Mouse (Mus musculus): ENCODE measurements around the gene Tuba1b. TPM values are rescaled to one million over a fixed set of nuclear protein-coding genes. Genes with fewer than 3 reads are reported as not detected.

The Tuba1b gene
- polyA plus RNA-seq, 1 experiment: 148 TPM

DNA sequence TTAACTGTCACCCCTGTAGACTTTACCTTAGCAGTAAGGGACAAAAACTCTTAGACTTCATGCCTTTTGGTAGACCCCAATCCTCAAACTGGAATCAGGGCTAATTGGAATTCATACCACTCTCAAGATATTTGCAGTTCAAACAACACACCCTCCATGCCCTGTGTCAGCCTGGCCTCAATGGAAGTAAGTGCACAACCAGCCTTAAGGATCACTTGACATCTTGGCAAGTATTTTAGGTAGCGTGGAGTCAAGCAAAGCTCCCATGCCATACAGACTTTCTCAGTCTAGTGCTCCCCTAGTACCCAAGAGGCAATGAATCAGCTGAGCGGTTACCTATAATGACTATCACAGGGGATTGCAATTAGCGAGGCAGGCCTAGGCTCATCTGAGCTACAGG is 3.4 kb downstream of the Tuba1b start:
- Histone ChIP-seq H3K36me3 (ENCODE audit: control insufficient read depth, insufficient read depth, low read length) (no peaks in the 10 kb centered on the region; the same call in 1 of the 2 replicates), H3K4me3 (ENCODE audit: control insufficient read depth, low read depth, low read length) (no peak overlapping the region), H3K27me3 (ENCODE audit: control insufficient read depth, insufficient read depth, low read length) (no peaks in the 10 kb centered on the region), H3K27ac (ENCODE audit: control insufficient read depth, insufficient read depth, low read depth, low read length) (no peak overlapping the region), H3K4me1 (ENCODE audit: control insufficient read depth, insufficient read depth, low read length) (peaks cover 7% of the 10 kb centered on the region)
- no peak for TF ChIP-seq CTCF (IDR thresholded peaks at IDR 0.05; ENCODE audit: control insufficient read depth, insufficient read depth, insufficient replicate concordance, low read depth, low read length)
- TF ChIP-seq POLR2A (IDR thresholded peaks at IDR 0.05; ENCODE audit: control insufficient read depth, low read depth, low read length): no peak

GRCm38 (mm10) chr15:98930017-98930734 is 4.2 kb downstream of the Tuba1b start:
- no peak overlapping the region for H3K4me3 ChIP-seq (ENCODE audit: control insufficient read depth, low read depth, low read length)
- peaks cover 3% of the 10 kb centered on the region for H3K4me1 ChIP-seq (ENCODE audit: control insufficient read depth, insufficient read depth, low read length)
- no peak overlapping the region for H3K27ac ChIP-seq (ENCODE audit: control insufficient read depth, insufficient read depth, low read depth, low read length)
- no peaks in the 10 kb centered on the region; the same call in 1 of the 2 replicates for H3K36me3 ChIP-seq (ENCODE audit: control insufficient read depth, insufficient read depth, low read length)
- H3K27me3 ChIP-seq (ENCODE audit: control insufficient read depth, insufficient read depth, low read length): no peaks in the 10 kb centered on the region
- TF ChIP-seq CTCF (IDR thresholded peaks at IDR 0.05; ENCODE audit: control insufficient read depth, insufficient read depth, insufficient replicate concordance, low read depth, low read length) (no peak), POLR2A (IDR thresholded peaks at IDR 0.05; ENCODE audit: control insufficient read depth, low read depth, low read length) (no peak)

- Histone ChIP-seq H3K27me3 (ENCODE audit: control insufficient read depth, insufficient read depth, low read length) (no peaks in the 10 kb centered on the region), H3K4me3 (ENCODE audit: control insufficient read depth, low read depth, low read length) (no peak overlapping the region), H3K36me3 (ENCODE audit: control insufficient read depth, insufficient read depth, low read length) (no peaks in the 10 kb centered on the region; the same call in 1 of the 2 replicates), H3K27ac (ENCODE audit: control insufficient read depth, insufficient read depth, low read depth, low read length) (no peak overlapping the region), H3K4me1 (ENCODE audit: control insufficient read depth, insufficient read depth, low read length) (peaks cover 3% of the 10 kb centered on the region)
- TF ChIP-seq POLR2A (IDR thresholded peaks at IDR 0.05; ENCODE audit: control insufficient read depth, low read depth, low read length): no peak
- peak; percentile 39; the same call in 1 of the 2 replicates for TF ChIP-seq CTCF (IDR thresholded peaks at IDR 0.05; ENCODE audit: control insufficient read depth, insufficient read depth, insufficient replicate concordance, low read depth, low read length)
Observed at GRCm38 (mm10) chr15:98928598-98929240, 5.6 kb downstream of the Tuba1b start.

DNA sequence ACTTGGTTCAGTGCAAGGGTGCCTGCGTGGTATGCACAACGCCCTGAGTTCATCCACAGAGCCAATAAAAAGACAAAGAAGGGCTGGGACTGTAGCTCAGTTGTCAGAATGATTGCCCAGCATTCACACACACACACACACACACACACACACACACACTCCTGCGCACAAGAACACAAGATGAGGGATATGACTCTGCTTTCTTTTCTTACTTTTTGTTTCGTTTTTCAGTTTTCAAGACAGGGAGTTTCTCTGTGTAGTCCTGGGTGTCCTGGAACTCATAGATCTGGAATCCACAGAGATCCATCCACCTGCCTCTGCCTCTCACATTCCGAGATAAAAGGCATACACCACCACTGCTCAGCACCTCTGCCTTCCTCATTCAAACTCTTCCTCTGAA is 6.8 kb downstream of the Tuba1b start:
- Histone ChIP-seq H3K27ac (ENCODE audit: control insufficient read depth, insufficient read depth, low read depth, low read length) (no peak overlapping the region), H3K27me3 (ENCODE audit: control insufficient read depth, insufficient read depth, low read length) (no peaks in the 10 kb centered on the region), H3K4me3 (ENCODE audit: control insufficient read depth, low read depth, low read length) (no peak overlapping the region), H3K36me3 (ENCODE audit: control insufficient read depth, insufficient read depth, low read length) (no peaks in the 10 kb centered on the region; the same call in 1 of the 2 replicates), H3K4me1 (ENCODE audit: control insufficient read depth, insufficient read depth, low read length) (no peaks in the 10 kb centered on the region)
- TF ChIP-seq CTCF (IDR thresholded peaks at IDR 0.05; ENCODE audit: control insufficient read depth, insufficient read depth, insufficient replicate concordance, low read depth, low read length) (no peak), POLR2A (IDR thresholded peaks at IDR 0.05; ENCODE audit: control insufficient read depth, low read depth, low read length) (no peak)

DNA sequence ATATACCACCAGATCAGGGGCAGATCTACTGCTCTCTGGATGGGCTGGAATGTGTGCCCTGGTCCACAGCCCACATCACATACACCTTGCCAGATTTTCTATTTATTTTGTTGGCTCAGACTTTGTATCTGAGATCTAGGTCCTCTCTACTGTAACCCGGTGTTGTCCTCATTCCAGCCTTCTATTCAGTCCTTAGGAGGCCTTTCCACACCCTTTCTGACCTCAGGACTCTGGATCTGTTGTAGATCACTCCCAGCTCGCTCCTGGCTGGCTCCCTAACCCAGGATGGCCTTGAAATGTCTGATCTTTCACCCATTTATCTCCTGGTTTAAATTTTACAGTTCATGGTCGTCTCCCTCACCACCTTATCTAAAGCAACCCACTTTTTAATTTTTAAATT is 9.7 kb downstream of the Tuba1b start:
- Histone ChIP-seq H3K27me3 (ENCODE audit: control insufficient read depth, insufficient read depth, low read length) (no peaks in the 10 kb centered on the region), H3K27ac (ENCODE audit: control insufficient read depth, insufficient read depth, low read depth, low read length) (no peak overlapping the region), H3K4me1 (ENCODE audit: control insufficient read depth, insufficient read depth, low read length) (peaks cover 2% of the 10 kb centered on the region; the same call in 1 of the 2 replicates), H3K36me3 (ENCODE audit: control insufficient read depth, insufficient read depth, low read length) (no peaks in the 10 kb centered on the region), H3K4me3 (ENCODE audit: control insufficient read depth, low read depth, low read length) (no peak overlapping the region)
- TF ChIP-seq CTCF (IDR thresholded peaks at IDR 0.05; ENCODE audit: control insufficient read depth, insufficient read depth, insufficient replicate concordance, low read depth, low read length) (no peak), POLR2A (IDR thresholded peaks at IDR 0.05; ENCODE audit: control insufficient read depth, low read depth, low read length) (no peak)

- Histone ChIP-seq H3K36me3 (ENCODE audit: control insufficient read depth, insufficient read depth, low read length) (no peaks in the 10 kb centered on the region), H3K27ac (ENCODE audit: control insufficient read depth, insufficient read depth, low read depth, low read length) (no peak overlapping the region), H3K4me3 (ENCODE audit: control insufficient read depth, low read depth, low read length) (no peak overlapping the region), H3K27me3 (ENCODE audit: control insufficient read depth, insufficient read depth, low read length) (no peaks in the 10 kb centered on the region), H3K4me1 (ENCODE audit: control insufficient read depth, insufficient read depth, low read length) (peaks cover 2% of the 10 kb centered on the region; the same call in 1 of the 2 replicates)
- TF ChIP-seq CTCF (IDR thresholded peaks at IDR 0.05; ENCODE audit: control insufficient read depth, insufficient read depth, insufficient replicate concordance, low read depth, low read length) (no peak), POLR2A (IDR thresholded peaks at IDR 0.05; ENCODE audit: control insufficient read depth, low read depth, low read length) (no peak)
Observed at GRCm38 (mm10) chr15:98923031-98923537, 11.3 kb downstream of the Tuba1b start.

DNA sequence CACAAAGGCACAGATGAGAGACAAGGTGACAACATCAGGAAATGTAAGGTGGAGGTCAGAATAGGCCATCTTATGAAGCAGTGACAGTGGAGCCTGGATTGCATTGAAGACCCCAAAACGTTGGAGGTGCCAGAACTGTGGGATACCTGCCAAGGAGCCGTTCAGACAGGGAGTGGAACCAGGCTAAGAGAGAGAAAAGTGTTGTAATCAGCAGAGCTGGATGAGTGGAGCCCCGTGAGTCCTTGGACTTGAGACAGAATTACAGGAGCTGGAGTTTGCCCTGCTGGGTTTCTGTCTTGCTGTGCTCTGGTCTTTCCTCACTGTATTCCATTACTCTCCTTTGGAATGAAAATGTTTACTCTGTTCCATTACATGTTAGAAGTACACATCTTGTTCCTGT is 11.8 kb downstream of the Tuba1b start:
- H3K36me3 ChIP-seq (ENCODE audit: control insufficient read depth, insufficient read depth, low read length): no peaks in the 10 kb centered on the region
- no peak overlapping the region for H3K4me3 ChIP-seq (ENCODE audit: control insufficient read depth, low read depth, low read length)
- H3K4me1 ChIP-seq (ENCODE audit: control insufficient read depth, insufficient read depth, low read length): peaks cover 2% of the 10 kb centered on the region; the same call in 1 of the 2 replicates
- H3K27me3 ChIP-seq (ENCODE audit: control insufficient read depth, insufficient read depth, low read length): no peaks in the 10 kb centered on the region
- no peak overlapping the region for H3K27ac ChIP-seq (ENCODE audit: control insufficient read depth, insufficient read depth, low read depth, low read length)
- TF ChIP-seq POLR2A (IDR thresholded peaks at IDR 0.05; ENCODE audit: control insufficient read depth, low read depth, low read length) (no peak), CTCF (IDR thresholded peaks at IDR 0.05; ENCODE audit: control insufficient read depth, insufficient read depth, insufficient replicate concordance, low read depth, low read length) (no peak)

All from testis, adult 2 months (tissue).